Mouse (Mus musculus) megakaryocyte, embryonic 14.5 days (primary cell): ENCODE measurements around the gene Tpst2. TPM values are rescaled to one million over a fixed set of nuclear protein-coding genes. Genes with fewer than 3 reads are reported as not detected.
"Not testable (repeated sequence)": the region's sequence is repeated elsewhere in the genome, so short reads cannot be mapped to it uniquely, and the experiment has no call there.

Experiments used
- H3K27me3 ChIP-seq: replicated peaks from 2 replicates; pipeline ENCODE3; 2012; ENCODE audit warnings: inconsistent platforms
- H3K36me3 ChIP-seq: replicated peaks from 2 replicates; pipeline ENCODE3; 2012; ENCODE audit warnings: low read length, inconsistent platforms, mixed read lengths
- H3K4me1 ChIP-seq: 2 replicates; pipeline ENCODE4 v1.6.1; 2012; ENCODE audit warnings: inconsistent platforms
- H3K4me3 ChIP-seq: replicated peaks from 2 replicates; pipeline ENCODE3; 2012; ENCODE audit warnings: moderate library complexity, mild to moderate bottlenecking, inconsistent platforms
- H3K9me3 ChIP-seq: 2 replicates; pipeline ENCODE4 v1.6.1; 2012; ENCODE audit warnings: inconsistent platforms
- FLI1 ChIP-seq: IDR thresholded peaks from 2 replicates; pipeline ENCODE4 v1.6.1; 2012; ENCODE audit warnings: low read length, inconsistent platforms, mixed read lengths
- GATA1 ChIP-seq: IDR thresholded peaks from 3 replicates; pipeline ENCODE4 v1.6.1; 2012; ENCODE audit warnings: mixed read lengths, low read length, inconsistent platforms, borderline replicate concordance
- polyA plus RNA-seq: library from polyadenylated mRNA; stranded (reverse); fragments of >175 nt; gene quantifications from 2 replicates; pipeline ENCODE4 v1.2.3, GENCODE M21; 2012; ENCODE audit warnings: low replicate concordance; ENCODE audit not compliant: insufficient read depth

The Tpst2 gene
- polyA plus RNA-seq, 1 experiment, result 479 TPM

DNA sequence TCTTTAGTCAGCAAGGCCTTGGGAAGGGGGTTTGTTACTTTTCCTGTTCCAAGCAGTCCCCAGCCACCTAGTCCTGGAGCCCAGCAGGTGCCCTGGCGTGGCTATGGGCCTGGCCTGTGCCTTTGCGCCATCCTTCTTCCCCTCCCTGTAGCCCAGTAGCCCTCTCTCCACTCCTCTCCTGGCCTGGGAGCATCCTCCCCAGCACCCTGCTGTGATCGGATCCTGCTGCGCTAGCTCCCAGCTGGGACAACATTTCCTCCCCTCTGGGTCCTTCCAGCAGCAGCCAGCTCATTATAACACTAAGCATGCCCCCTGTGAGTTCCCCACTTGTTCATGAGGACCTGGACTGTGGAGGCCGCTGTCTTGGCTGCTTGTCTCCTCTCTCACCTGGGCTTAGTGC, 29.4 kb downstream of the Tpst2 start:
- no peaks in the 10 kb centered on the region for H3K9me3 ChIP-seq
- peaks cover 100% of the 10 kb centered on the region for H3K36me3 ChIP-seq
- peaks cover 96% of the 10 kb centered on the region for H3K4me1 ChIP-seq
- no peak overlapping the region for H3K4me3 ChIP-seq
- no peaks in the 10 kb centered on the region for H3K27me3 ChIP-seq
- TF ChIP-seq GATA1 (no peak), FLI1 (no peak)

DNA sequence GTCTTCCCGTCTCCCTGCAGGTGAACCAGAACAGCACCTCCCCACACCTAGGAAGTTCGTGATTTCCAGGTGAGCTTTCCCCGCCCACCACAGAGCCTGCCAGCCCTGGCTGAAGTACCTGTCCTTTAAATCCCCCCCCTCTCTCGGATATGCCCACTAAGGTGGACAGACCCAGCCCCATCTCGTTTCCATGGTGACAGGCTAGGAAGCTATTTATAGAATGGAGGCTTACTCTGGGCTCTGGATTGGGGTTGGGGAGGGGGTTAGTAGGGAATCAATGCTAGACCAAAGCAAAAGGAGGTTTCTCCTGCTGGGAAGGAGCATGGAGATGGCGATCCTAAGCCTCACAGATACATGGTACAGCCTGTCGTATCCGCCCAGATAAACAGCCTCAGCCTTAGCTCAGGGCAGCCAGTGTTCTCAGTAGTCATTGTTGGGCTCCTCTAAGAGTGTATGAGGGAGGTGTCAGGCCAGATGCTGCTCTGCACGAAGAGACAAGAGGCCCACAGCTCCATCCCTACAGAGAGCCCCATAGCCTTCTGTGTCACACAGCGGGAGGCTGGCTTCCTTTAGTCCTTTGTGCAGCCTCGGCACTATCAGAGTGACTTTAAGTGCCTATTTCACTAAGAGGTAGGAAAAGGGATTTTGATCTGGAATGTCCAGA, 36.9 kb downstream of the Tpst2 start:
- Histone ChIP-seq H3K36me3 (peaks cover 98% of the 10 kb centered on the region), H3K4me3 (no peak overlapping the region), H3K27me3 (no peaks in the 10 kb centered on the region), H3K4me1 (peaks cover 78% of the 10 kb centered on the region), H3K9me3 (no peaks in the 10 kb centered on the region)
- TF ChIP-seq GATA1, result no peak
- TF ChIP-seq FLI1, result no peak

DNA sequence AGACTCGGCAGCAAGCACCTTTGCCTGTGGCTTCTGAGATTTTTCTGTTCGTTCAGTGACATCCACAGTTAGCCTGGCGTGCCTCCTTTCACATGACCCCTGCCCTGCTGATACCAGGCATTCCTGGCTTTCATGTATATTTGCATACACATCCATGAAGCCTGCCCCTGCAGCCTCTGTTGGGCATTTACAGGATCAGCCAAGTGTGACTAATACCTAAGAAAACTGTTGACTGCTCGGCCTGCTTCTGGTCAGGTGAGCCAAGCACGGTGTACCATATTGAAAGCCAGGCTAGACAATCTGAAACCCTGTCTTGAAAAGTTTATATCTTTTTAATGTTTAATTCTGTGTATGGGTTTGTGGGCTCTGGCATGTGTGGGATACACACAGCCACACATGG, 40.0 kb downstream of the Tpst2 start:
- Histone ChIP-seq H3K36me3 (peaks cover 76% of the 10 kb centered on the region), H3K27me3 (no peaks in the 10 kb centered on the region), H3K9me3 (no peaks in the 10 kb centered on the region), H3K4me3 (no peak overlapping the region), H3K4me1 (peaks cover 70% of the 10 kb centered on the region)
- no peak for TF ChIP-seq FLI1
- TF ChIP-seq GATA1, result no peak

DNA sequence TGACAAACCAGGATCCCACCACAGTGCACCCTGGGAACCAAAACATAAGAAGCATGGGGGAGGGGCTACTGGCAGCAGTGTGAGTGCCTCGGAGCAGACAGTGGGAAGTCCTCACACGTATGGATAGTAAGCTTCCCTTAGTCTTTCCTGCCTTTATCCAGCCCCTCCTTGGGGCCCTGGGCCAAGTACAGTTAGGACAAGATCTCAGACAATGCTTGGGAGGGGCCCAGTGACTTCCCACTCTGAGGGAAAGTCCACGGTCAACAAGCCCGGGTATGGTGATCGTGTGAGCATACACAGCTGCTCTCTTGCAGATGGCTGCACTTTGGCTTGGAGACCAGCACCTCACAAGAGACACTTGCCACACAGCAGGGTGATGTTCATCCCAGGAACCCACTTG, 40.8 kb downstream of the Tpst2 start:
- H3K9me3 ChIP-seq, result no peaks in the 10 kb centered on the region
- H3K36me3 ChIP-seq, result peaks cover 68% of the 10 kb centered on the region
- no peaks in the 10 kb centered on the region for H3K27me3 ChIP-seq
- peaks cover 65% of the 10 kb centered on the region for H3K4me1 ChIP-seq
- H3K4me3 ChIP-seq, result no peak overlapping the region
- TF ChIP-seq GATA1, result no peak
- no peak for TF ChIP-seq FLI1

DNA sequence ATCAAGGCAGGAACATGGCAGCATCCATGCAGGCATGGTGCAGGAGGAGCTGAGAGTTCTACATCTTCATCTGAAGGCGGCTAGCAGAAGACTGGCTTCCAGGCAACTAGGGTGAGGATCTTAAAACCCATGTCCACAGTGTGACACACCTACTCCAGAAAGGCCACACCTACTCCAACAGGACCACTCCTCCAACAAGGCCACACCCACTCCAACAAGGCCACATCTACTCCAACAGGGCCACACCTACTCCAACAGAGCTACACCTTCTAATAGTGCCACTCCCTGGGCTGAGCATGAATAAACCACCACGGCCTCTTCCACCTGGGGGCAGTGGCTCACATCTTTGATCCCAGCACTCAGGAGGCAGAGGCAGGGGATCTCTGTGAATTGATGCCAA, 42.9 kb downstream of the Tpst2 start:
- H3K4me3 ChIP-seq, H3K27me3 ChIP-seq, H3K9me3 ChIP-seq: not testable (repeated sequence)
- Histone ChIP-seq H3K36me3 (peaks cover 48% of the 10 kb centered on the region), H3K4me1 (peaks cover 53% of the 10 kb centered on the region)

DNA sequence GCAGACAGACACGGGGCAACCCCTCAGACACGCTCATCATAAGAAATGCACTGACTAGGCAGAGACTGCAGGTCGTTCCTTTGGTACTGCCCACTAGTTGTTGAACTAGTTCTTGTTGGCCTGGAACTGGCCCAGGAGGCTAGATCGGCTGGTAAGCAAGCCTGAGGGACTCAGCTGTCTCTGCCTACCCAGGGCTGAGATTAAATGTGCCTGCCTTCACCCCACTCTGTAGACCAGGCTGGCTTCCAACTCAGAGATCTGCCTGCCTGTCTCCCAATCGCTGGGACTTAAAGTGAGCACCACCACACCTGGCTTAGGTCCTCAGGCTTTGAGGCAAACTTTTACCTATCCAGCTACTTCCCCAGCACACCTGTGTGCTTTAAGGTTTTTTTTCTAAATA, 43.9 kb downstream of the Tpst2 start:
- Histone ChIP-seq H3K4me3 (no peak overlapping the region), H3K4me1 (peaks cover 61% of the 10 kb centered on the region), H3K27me3 (no peaks in the 10 kb centered on the region), H3K9me3 (no peaks in the 10 kb centered on the region), H3K36me3 (peaks cover 38% of the 10 kb centered on the region)
- no peak for TF ChIP-seq GATA1
- no peak for TF ChIP-seq FLI1

DNA sequence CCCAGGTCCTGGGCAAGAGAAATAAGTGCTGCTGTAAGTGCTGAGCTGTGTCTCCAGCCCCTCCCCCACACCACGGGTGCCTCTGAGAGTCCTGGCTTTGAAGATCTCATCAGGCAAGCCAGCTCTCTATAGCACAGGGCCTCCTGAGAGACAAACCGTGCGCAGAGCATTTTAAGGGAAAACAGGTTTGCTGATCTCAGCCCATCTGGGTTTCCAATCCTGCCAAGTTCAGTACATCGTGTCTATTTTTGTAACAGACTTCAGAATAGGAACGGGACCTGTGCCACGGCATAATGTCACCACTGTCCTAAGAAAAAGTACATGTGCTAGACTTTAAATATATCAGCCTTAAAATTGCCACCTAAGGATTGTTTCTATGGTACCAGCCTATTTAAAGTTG, 44.4 kb downstream of the Tpst2 start:
- H3K27me3 ChIP-seq, result no peaks in the 10 kb centered on the region
- H3K9me3 ChIP-seq, result no peaks in the 10 kb centered on the region
- peaks cover 59% of the 10 kb centered on the region for H3K4me1 ChIP-seq
- H3K4me3 ChIP-seq, result no peak overlapping the region
- TF ChIP-seq FLI1, result no peak
- TF ChIP-seq GATA1, result no peak
- H3K36me3 ChIP-seq, result peaks cover 32% of the 10 kb centered on the region

DNA sequence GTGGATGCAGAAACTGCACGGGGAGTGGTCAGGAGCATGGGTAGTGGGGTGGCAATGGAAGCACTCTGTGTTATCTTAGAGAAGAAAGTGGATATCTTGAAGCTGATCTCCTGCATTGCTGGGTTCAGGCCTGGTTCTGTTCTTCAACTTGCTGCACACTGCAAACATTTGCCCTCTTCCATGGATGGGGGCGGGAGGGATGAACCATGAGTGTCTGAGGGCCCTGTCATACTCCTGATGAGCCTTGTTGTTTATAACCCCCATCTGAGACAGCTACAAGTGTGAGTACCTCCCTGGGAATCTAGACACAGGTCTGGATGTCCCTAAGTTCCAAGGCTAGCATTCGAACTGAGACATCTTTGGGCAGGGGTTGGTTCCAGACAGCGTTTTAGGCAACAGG, 44.9 kb downstream of the Tpst2 start:
- H3K4me3 ChIP-seq, result no peak overlapping the region
- no peak for TF ChIP-seq FLI1
- no peak for TF ChIP-seq GATA1
- peaks cover 28% of the 10 kb centered on the region for H3K36me3 ChIP-seq
- H3K27me3 ChIP-seq, result no peaks in the 10 kb centered on the region
- no peaks in the 10 kb centered on the region for H3K9me3 ChIP-seq
- H3K4me1 ChIP-seq, result peaks cover 55% of the 10 kb centered on the region

DNA sequence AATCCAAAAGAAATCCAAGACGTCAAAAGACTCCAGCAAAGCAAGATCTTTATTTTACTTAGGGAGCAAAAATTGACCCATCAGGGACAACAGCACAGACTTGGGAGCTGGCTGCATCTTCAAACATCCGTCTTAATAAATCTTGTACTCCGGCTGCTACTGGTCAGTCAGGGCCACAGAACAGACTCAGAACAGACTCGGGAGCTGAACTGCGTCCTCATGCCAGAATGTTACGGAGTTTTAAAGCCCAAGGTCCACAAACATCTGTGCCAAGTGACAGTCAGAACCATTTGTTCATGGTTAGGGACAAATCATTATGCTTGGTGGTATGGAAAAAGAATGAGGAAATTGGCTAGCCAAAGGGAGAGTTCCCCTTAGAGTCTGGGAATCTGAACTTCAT, 46.8 kb downstream of the Tpst2 start:
- no peaks in the 10 kb centered on the region for H3K27me3 ChIP-seq
- peaks cover 23% of the 10 kb centered on the region for H3K36me3 ChIP-seq
- no peaks in the 10 kb centered on the region for H3K9me3 ChIP-seq
- no peak for TF ChIP-seq FLI1
- no peak overlapping the region for H3K4me3 ChIP-seq
- H3K4me1 ChIP-seq, result peaks cover 56% of the 10 kb centered on the region

DNA sequence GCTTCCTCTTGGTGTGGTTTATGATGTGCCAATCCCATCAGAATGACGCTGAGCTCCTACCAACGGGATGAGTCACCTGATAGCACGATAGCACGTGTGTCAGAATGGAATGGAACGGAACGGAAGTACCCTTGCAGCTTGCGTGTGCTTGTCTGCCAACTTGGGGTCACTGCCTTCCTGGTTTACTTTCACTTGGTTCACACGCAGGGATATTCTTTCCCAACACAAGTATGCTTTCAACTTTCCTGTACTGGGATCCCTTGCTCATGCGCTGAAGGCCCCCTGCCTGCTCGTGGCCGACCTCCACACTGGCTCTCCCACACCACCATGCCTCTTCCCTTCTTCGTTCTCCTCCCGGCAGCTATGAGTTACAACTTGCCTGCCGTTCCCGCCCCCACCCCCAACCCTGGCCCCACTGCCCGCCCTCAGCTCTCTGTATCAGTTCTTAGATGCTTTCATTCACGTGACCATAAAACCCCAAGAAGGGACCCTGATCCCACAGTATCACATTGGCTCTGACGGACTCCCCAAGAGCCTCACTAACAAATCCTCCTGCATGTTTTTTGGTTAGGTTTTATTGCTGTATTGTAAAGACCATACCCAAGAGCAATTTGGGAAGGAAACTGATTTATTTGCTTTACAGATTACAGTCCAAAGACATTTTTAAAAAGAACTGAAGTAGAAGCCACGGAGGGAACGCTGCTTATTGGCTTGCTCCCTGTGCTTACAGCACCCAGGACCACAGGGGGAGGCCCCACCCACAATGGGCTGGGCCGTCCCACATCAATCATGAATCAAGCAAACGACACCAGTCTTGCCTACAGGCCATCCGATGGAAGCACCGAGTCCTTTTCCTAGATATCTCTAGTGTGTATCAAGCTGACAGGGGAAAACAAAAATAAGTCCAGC, 48.4 kb downstream of the Tpst2 start:
- peaks cover 47% of the 10 kb centered on the region for H3K4me1 ChIP-seq
- H3K36me3 ChIP-seq, result peaks cover 28% of the 10 kb centered on the region
- H3K27me3 ChIP-seq, result no peaks in the 10 kb centered on the region
- peak overlapping the region; percentile 99 for H3K4me3 ChIP-seq
- no peaks in the 10 kb centered on the region for H3K9me3 ChIP-seq
- TF ChIP-seq GATA1 (no peak), FLI1 (no peak)
